Mouse (Mus musculus) midbrain, postnatal 0 days (tissue): ENCODE measurements around the gene Ubxn1. TPM values are rescaled to one million over a fixed set of nuclear protein-coding genes. Genes with fewer than 3 reads are reported as not detected.
A peak's percentile ranks its signal among the peaks of the same experiment; 100 is the strongest.

Experiments
- ATAC-seq: fragments of 200-750 bp; cut with Nextera tagmentation; 2 replicates; pipeline ENCODE4 v1.8.0; 2017; ENCODE audit warnings: moderate number of reproducible peaks, mild to moderate bottlenecking, moderate TSS enrichment, moderate library complexity; ENCODE audit not compliant: low FRiP score
- DNase-seq: peaks from one replicate; pipeline ENCODE4 v3.0.0-alpha.2; 2015; ENCODE audit warnings: low spot score
- H3K27ac ChIP-seq: fragments of 300-500 bp; sonication (generic); 2 replicates; pipeline ENCODE4 v1.5.1; 2014; ENCODE audit warnings: low read depth, mild to moderate bottlenecking, low read length, mixed read lengths
- H3K27me3 ChIP-seq: fragments of 300-500 bp; sonication (generic); 2 replicates; pipeline ENCODE4 v1.6.1; 2014; ENCODE audit warnings: low read length, control low read depth, mixed read lengths; ENCODE audit not compliant: insufficient read depth
- H3K36me3 ChIP-seq: fragments of 300-500 bp; sonication (generic); 2 replicates; pipeline ENCODE4 v1.6.1; 2014; ENCODE audit warnings: low read length, control low read depth, mixed read lengths; ENCODE audit not compliant: insufficient read depth
- H3K4me1 ChIP-seq: fragments of 300-500 bp; sonication (generic); 2 replicates; pipeline ENCODE4 v1.6.1; 2014; ENCODE audit warnings: mild to moderate bottlenecking, control low read depth, antibody characterized with exemption, low read length, mixed read lengths; ENCODE audit not compliant: insufficient read depth
- H3K4me2 ChIP-seq: fragments of 300-500 bp; sonication (generic); 2 replicates; pipeline ENCODE4 v1.6.1; 2014; ENCODE audit warnings: low read depth, mild to moderate bottlenecking, low read length, mixed read lengths; ENCODE audit not compliant: poor library complexity, severe bottlenecking
- H3K4me3 ChIP-seq: fragments of 300-500 bp; sonication (generic); 2 replicates; pipeline ENCODE4 v1.5.1; 2014; ENCODE audit warnings: low read depth, mild to moderate bottlenecking, low read length, moderate library complexity
- H3K9ac ChIP-seq: fragments of 300-500 bp; sonication (generic); replicated peaks from 2 replicates; pipeline ENCODE4 v1.6.1; 2014; ENCODE audit warnings: mild to moderate bottlenecking, low read length, moderate library complexity, mixed read lengths; ENCODE audit not compliant: poor library complexity, severe bottlenecking
- H3K9me3 ChIP-seq: fragments of 300-500 bp; sonication (generic); 2 replicates; pipeline ENCODE4 v1.6.1; 2016; ENCODE audit warnings: low read length, control low read depth
- CTCF ChIP-seq: IDR thresholded peaks from 2 replicates; pipeline ENCODE4 v1.5.1; 2016; ENCODE audit warnings: antibody characterized with exemption, mild to moderate bottlenecking
- WGBS: fragments of 180-500 bp; shearing (Covaris S2); extraction: QIAGEN DNeasy Blood & Tissue Kit; methylation state at CpG from one replicate; pipeline ENCODE4 v1.1.7; 2014; 5-methylcytosine and 5-hydroxymethylcytosine counted together
- microRNA-seq: library from miRNA; unstranded; fragments of <30 nt; microRNA quantifications from one replicate; pipeline ENCODE4, GENCODE M21; 2016; ENCODE audit warnings: borderline number of aligned reads
- polyA plus RNA-seq: library from polyadenylated mRNA; unstranded; fragments of >200 nt; fragmentation: Nextera tagmentation; extraction: Ambion mirVana; gene quantifications from 2 replicates; pipeline ENCODE4 v1.2.1, GENCODE M21; 2015
- total RNA-seq: library from RNA; depleted of rRNA; stranded (reverse); fragments of >200 nt; gene quantifications from 2 replicates; pipeline ENCODE4 v1.2.3, GENCODE M21; 2014; rRNA removed

Ubxn1 gene
- total and polyA plus RNA-seq, 2 experiments from 2014 or later = 73.5 to 142 TPM

- H3K27me3 ChIP-seq = no peaks in the 10 kb centered on the region
- peak; percentile 96 for DNase-seq
- H3K36me3 ChIP-seq = peaks cover 13% of the 10 kb centered on the region
- H3K9me3 ChIP-seq = no peaks in the 10 kb centered on the region
- peak within 1 kb of the TSS; percentile 78 for H3K27ac ChIP-seq
- peak; percentile 96 for ATAC-seq
- peak within 1 kb of the TSS; percentile 86 for H3K4me2 ChIP-seq
- peak within 1 kb of the TSS; percentile 85 for H3K4me3 ChIP-seq
- no peak for TF ChIP-seq CTCF
- H3K4me1 ChIP-seq = peaks cover 5% of the 10 kb centered on the region; the same call in 1 of the 2 replicates
- peak within 1 kb of the TSS; percentile 84 for H3K9ac ChIP-seq
- 3% methylated on average over 36 of the region's 50 CpGs for WGBS
Observed at GRCm38 (mm10) chr19:8920073-8920736, 48.9 kb downstream of the Ubxn1 start, which contains the start of gene B3gat3. B3gat3 (plus strand) TSS chr19:8920374.

GRCm38 (mm10) chr19:8920836-8921291 lies 49.6 kb downstream of the Ubxn1 start:
- Histone ChIP-seq H3K27ac (peak overlapping the region; percentile 78), H3K4me2 (peak overlapping the region; percentile 86)

GRCm38 (mm10) chr19:8921741-8922140 lies 50.4 kb downstream of the Ubxn1 start:
- TF ChIP-seq CTCF = no peak
- H3K4me3 ChIP-seq = no peak overlapping the region
- no peaks in the 10 kb centered on the region for H3K27me3 ChIP-seq
- WGBS = 83% methylated on average over 9 of the region's 9 CpGs
- H3K9ac ChIP-seq = no peak overlapping the region
- H3K36me3 ChIP-seq = peaks cover 14% of the 10 kb centered on the region
- ATAC-seq (no peak), DNase-seq (no peak)
- no peaks in the 10 kb centered on the region for H3K9me3 ChIP-seq
- H3K4me2 ChIP-seq = peak overlapping the region; percentile 86; the same call in 1 of the 2 replicates
- no peak overlapping the region for H3K27ac ChIP-seq
- peaks cover 5% of the 10 kb centered on the region; the same call in 1 of the 2 replicates for H3K4me1 ChIP-seq

More at GRCm38 (mm10) chr19:8920836-8921291, 49.6 kb downstream of the Ubxn1 start:
- Histone ChIP-seq H3K27me3 (no peaks in the 10 kb centered on the region), H3K4me3 (peak overlapping the region; percentile 85), H3K4me1 (peaks cover 5% of the 10 kb centered on the region; the same call in 1 of the 2 replicates), H3K36me3 (peaks cover 12% of the 10 kb centered on the region), H3K9ac (peak overlapping the region; percentile 84), H3K9me3 (no peaks in the 10 kb centered on the region)
- under 1% methylated on average over 6 of the region's 6 CpGs for WGBS
- ATAC-seq (peak; percentile 53), DNase-seq (peak; percentile 56)
- no peak for TF ChIP-seq CTCF

Small RNAs within 50 kb of the gene (microRNA-seq; reads per million reads assigned to microRNA genes)
- gene Mir5136 = not detected

Other genes with a start within 250 kb of the Ubxn1 start
Only the 30 nearest of the 32 such genes appear.
- gene Slc3a2, start 148.1 kb upstream of the Ubxn1 start, total RNA-seq = 111 and 133 TPM in 2 replicates
- gene Slc3a2, start 148.1 kb upstream of the Ubxn1 start, polyA plus RNA-seq = 212 and 223 TPM in 2 replicates
- gene Wdr74, start 135.7 kb upstream of the Ubxn1 start, total RNA-seq = 50.9 and 65.7 TPM in 2 replicates
- gene Wdr74, start 135.7 kb upstream of the Ubxn1 start, polyA plus RNA-seq = 85.9 and 88.2 TPM in 2 replicates
- gene 1700092M07Rik, start 130.8 kb upstream of the Ubxn1 start, total RNA-seq = not detected in 2 replicates
- gene 1700092M07Rik, start 130.8 kb upstream of the Ubxn1 start, polyA plus RNA-seq = 0.64 TPM in 1 of 2 replicates, not detected in the other
- 112 and 147 TPM in 2 replicates for gene Stx5a, start 130.1 kb upstream of the Ubxn1 start, total RNA-seq
- 104 and 106 TPM in 2 replicates for gene Stx5a, start 130.1 kb upstream of the Ubxn1 start, polyA plus RNA-seq
- gene Nxf1, start 114.4 kb upstream of the Ubxn1 start, total RNA-seq = 67.4 and 75.6 TPM in 2 replicates
- 90.0 and 92.8 TPM in 2 replicates for gene Nxf1, start 114.4 kb upstream of the Ubxn1 start, polyA plus RNA-seq
- gene Tmem223, start 100.5 kb upstream of the Ubxn1 start, total RNA-seq = 210 and 320 TPM in 2 replicates
- gene Tmem223, start 100.5 kb upstream of the Ubxn1 start, polyA plus RNA-seq = 202 and 230 TPM in 2 replicates
- 20.4 and 27.3 TPM in 2 replicates for gene Tmem179b, start 97.0 kb upstream of the Ubxn1 start, total RNA-seq
- 19.1 and 21.1 TPM in 2 replicates for gene Tmem179b, start 97.0 kb upstream of the Ubxn1 start, polyA plus RNA-seq
- gene Taf6l, start 85.1 kb upstream of the Ubxn1 start, total RNA-seq = 32.5 and 38.7 TPM in 2 replicates
- 25.2 and 26.4 TPM in 2 replicates for gene Taf6l, start 85.1 kb upstream of the Ubxn1 start, polyA plus RNA-seq
- gene Polr2g, start 72.9 kb upstream of the Ubxn1 start, total RNA-seq = 67.2 and 67.5 TPM in 2 replicates
- gene Polr2g, start 72.9 kb upstream of the Ubxn1 start, polyA plus RNA-seq = 163 and 171 TPM in 2 replicates
- 6.0 and 6.2 TPM in 2 replicates for gene Zbtb3, start 68.9 kb upstream of the Ubxn1 start, total RNA-seq
- gene Zbtb3, start 68.9 kb upstream of the Ubxn1 start, polyA plus RNA-seq = 3.2 and 4.5 TPM in 2 replicates
- gene Ttc9c, start 52.2 kb upstream of the Ubxn1 start, total RNA-seq = 63.0 and 63.8 TPM in 2 replicates
- 38.8 and 45.3 TPM in 2 replicates for gene Ttc9c, start 52.2 kb upstream of the Ubxn1 start, polyA plus RNA-seq
- 25.9 and 36.2 TPM in 2 replicates for gene Hnrnpul2, start 51.5 kb upstream of the Ubxn1 start, total RNA-seq
- gene Hnrnpul2, start 51.5 kb upstream of the Ubxn1 start, polyA plus RNA-seq = 4.6 and 5.5 TPM in 2 replicates
- 5.6 and 12.7 TPM in 2 replicates for gene AC129217.1, start 41.7 kb upstream of the Ubxn1 start, total RNA-seq
- not detected in 2 replicates for gene AC129217.1, start 41.7 kb upstream of the Ubxn1 start, polyA plus RNA-seq
- 112 and 121 TPM in 2 replicates for gene Bscl2, start 34.0 kb upstream of the Ubxn1 start, total RNA-seq
- 101 and 108 TPM in 2 replicates for gene Bscl2, start 34.0 kb upstream of the Ubxn1 start, polyA plus RNA-seq
- 103 and 119 TPM in 2 replicates for gene Gng3, start 32.3 kb upstream of the Ubxn1 start, total RNA-seq
- gene Gng3, start 32.3 kb upstream of the Ubxn1 start, polyA plus RNA-seq = 746 and 809 TPM in 2 replicates
- 2.7 and 3.5 TPM in 2 replicates for gene Lrrn4cl, start 20.7 kb upstream of the Ubxn1 start, total RNA-seq
- 2.0 and 2.1 TPM in 2 replicates for gene Lrrn4cl, start 20.7 kb upstream of the Ubxn1 start, polyA plus RNA-seq
- gene Uqcc3, start 9.4 kb downstream of the Ubxn1 start, total RNA-seq = 22.6 and 26.5 TPM in 2 replicates
- gene Uqcc3, start 9.4 kb downstream of the Ubxn1 start, polyA plus RNA-seq = 64.2 and 65.0 TPM in 2 replicates
- gene Lbhd1, start 12.2 kb downstream of the Ubxn1 start, total RNA-seq = 4.2 and 6.6 TPM in 2 replicates
- gene Lbhd1, start 12.2 kb downstream of the Ubxn1 start, polyA plus RNA-seq = 17.7 and 20.6 TPM in 2 replicates
- gene Gm49403, start 12.4 kb downstream of the Ubxn1 start, total RNA-seq = not detected in 2 replicates
- gene Gm49403, start 12.4 kb downstream of the Ubxn1 start, polyA plus RNA-seq = not detected in 2 replicates
- gene 1810009A15Rik, start 17.4 kb downstream of the Ubxn1 start, total RNA-seq = 17.8 and 23.7 TPM in 2 replicates
- 29.2 and 32.9 TPM in 2 replicates for gene 1810009A15Rik, start 17.4 kb downstream of the Ubxn1 start, polyA plus RNA-seq
- gene Gm49416, start 17.4 kb downstream of the Ubxn1 start, total RNA-seq = 3.8 TPM in 1 of 2 replicates, not detected in the other
- not detected in 2 replicates for gene Gm49416, start 17.4 kb downstream of the Ubxn1 start, polyA plus RNA-seq
- gene Ints5, start 21.5 kb downstream of the Ubxn1 start, total RNA-seq = 30.3 and 37.8 TPM in 2 replicates
- 20.2 and 21.8 TPM in 2 replicates for gene Ints5, start 21.5 kb downstream of the Ubxn1 start, polyA plus RNA-seq
- 86.9 and 88.5 TPM in 2 replicates for gene Ganab, start 26.6 kb downstream of the Ubxn1 start, total RNA-seq
- 49.4 and 49.8 TPM in 2 replicates for gene Ganab, start 26.6 kb downstream of the Ubxn1 start, polyA plus RNA-seq
- 111 TPM in 2 replicates for gene B3gat3, start 48.9 kb downstream of the Ubxn1 start, total RNA-seq
- gene B3gat3, start 48.9 kb downstream of the Ubxn1 start, polyA plus RNA-seq = 95.5 and 99.7 TPM in 2 replicates
- gene Rom1, start 57.9 kb downstream of the Ubxn1 start, total RNA-seq = 3.0 and 6.3 TPM in 2 replicates
- gene Rom1, start 57.9 kb downstream of the Ubxn1 start, polyA plus RNA-seq = 2.7 and 3.5 TPM in 2 replicates
- gene Eml3, start 58.1 kb downstream of the Ubxn1 start, total RNA-seq = 6.3 and 9.3 TPM in 2 replicates
- 8.7 and 9.0 TPM in 2 replicates for gene Eml3, start 58.1 kb downstream of the Ubxn1 start, polyA plus RNA-seq
- gene Mta2, start 70.4 kb downstream of the Ubxn1 start, total RNA-seq = 64.3 and 65.6 TPM in 2 replicates
- gene Mta2, start 70.4 kb downstream of the Ubxn1 start, polyA plus RNA-seq = 73.6 and 77.9 TPM in 2 replicates
- gene Tut1, start 82.4 kb downstream of the Ubxn1 start, total RNA-seq = 18.1 and 19.0 TPM in 2 replicates
- gene Tut1, start 82.4 kb downstream of the Ubxn1 start, polyA plus RNA-seq = 15.1 and 18.4 TPM in 2 replicates
- 496 and 583 TPM in 2 replicates for gene Eef1g, start 95.5 kb downstream of the Ubxn1 start, total RNA-seq
- gene Eef1g, start 95.5 kb downstream of the Ubxn1 start, polyA plus RNA-seq = 258 and 265 TPM in 2 replicates
- 13.0 and 19.2 TPM in 2 replicates for gene Ahnak, start 117.8 kb downstream of the Ubxn1 start, total RNA-seq
- gene Ahnak, start 117.8 kb downstream of the Ubxn1 start, polyA plus RNA-seq = 4.4 and 5.7 TPM in 2 replicates